In genomic region chr9:23188136-23188535, GRCm38 (mm10) we compare ENCODE assay signal across 32 mouse cellular contexts. TPM values are rescaled to one million over a fixed set of nuclear protein-coding genes. Genes with fewer than 3 reads are reported as not detected.
"Had no signal": no experiment of that assay in that cellular context is flagged by ENCODE, and none has a peak within 500 bp of the region (broad histone marks: within the 10 kb centered on the region; RNA-seq: fewer than 3 reads in every experiment).

No protein-coding gene starts in this region.

- H3K27me3 ChIP-seq: limb, embryonic 12.5 days; limb, embryonic 13.5 days; limb, embryonic 15.5 days; liver, embryonic 12.5 days; liver, embryonic 13.5 days; liver, embryonic 15.5 days; lung, embryonic 15.5 days; megakaryocyte, embryonic 14.5 days; midbrain, embryonic 12.5 days; midbrain, embryonic 13.5 days; midbrain, embryonic 15.5 days; neural tube, embryonic 12.5 days had no signal

- H3K9ac ChIP-seq: limb, embryonic 12.5 days; limb, embryonic 13.5 days; limb, embryonic 15.5 days; liver, embryonic 12.5 days; liver, embryonic 13.5 days; liver, embryonic 14.5 days; liver, embryonic 15.5 days; liver, postnatal 0 days; lung, embryonic 14.5 days; lung, embryonic 15.5 days; midbrain, embryonic 12.5 days; midbrain, embryonic 13.5 days; midbrain, embryonic 15.5 days; neural tube, embryonic 12.5 days had no signal

- H3K4me3 ChIP-seq: limb, embryonic 10.5 days; limb, embryonic 12.5 days; limb, embryonic 13.5 days; limb, embryonic 15.5 days; liver, embryonic 12.5 days; liver, embryonic 13.5 days; liver, embryonic 15.5 days; lung, embryonic 15.5 days; megakaryocyte, embryonic 14.5 days; midbrain, embryonic 10.5 days; midbrain, embryonic 12.5 days; midbrain, embryonic 13.5 days; midbrain, embryonic 15.5 days; myocyte; neural tube, embryonic 12.5 days had no signal

- H3K36me3 ChIP-seq: limb, embryonic 10.5 days; limb, embryonic 12.5 days; limb, embryonic 13.5 days; limb, embryonic 15.5 days; liver, embryonic 12.5 days; liver, embryonic 13.5 days; liver, embryonic 15.5 days; lung, embryonic 15.5 days; midbrain, embryonic 10.5 days; midbrain, embryonic 12.5 days; midbrain, embryonic 13.5 days; midbrain, embryonic 15.5 days; neural tube, embryonic 12.5 days had no signal

- DNase-seq: left cerebral cortex, postnatal 4 days; liver; liver, embryonic 13.5 days; liver, postnatal 0 days; lung, adult 18-20 months; lung, adult 2 months; lung, embryonic 14.5 days; lung, postnatal 10 days; lung, postnatal 14 days; lung, postnatal 36 days; lung, postnatal 4 days; midbrain, embryonic 14.5 days had no signal

- H3K27ac ChIP-seq: limb, embryonic 10.5 days; limb, embryonic 12.5 days; limb, embryonic 13.5 days; limb, embryonic 15.5 days; liver, embryonic 12.5 days; liver, embryonic 13.5 days; liver, embryonic 14.5 days; liver, embryonic 15.5 days; lung, embryonic 15.5 days; macrophage; midbrain, embryonic 10.5 days; midbrain, embryonic 12.5 days; midbrain, embryonic 13.5 days; midbrain, embryonic 15.5 days; neural tube, embryonic 12.5 days had no signal

- H3K4me2 ChIP-seq: limb, embryonic 12.5 days; limb, embryonic 13.5 days; limb, embryonic 15.5 days; liver, embryonic 11.5 days; liver, embryonic 12.5 days; liver, embryonic 13.5 days; liver, embryonic 15.5 days; lung, embryonic 14.5 days; lung, embryonic 15.5 days; midbrain, embryonic 11.5 days; midbrain, embryonic 12.5 days; midbrain, embryonic 13.5 days; midbrain, embryonic 15.5 days; neural tube, embryonic 12.5 days had no signal

- H3K4me1 ChIP-seq: limb, embryonic 12.5 days; limb, embryonic 15.5 days; liver, embryonic 12.5 days; liver, embryonic 13.5 days; liver, embryonic 15.5 days; megakaryocyte, embryonic 14.5 days; midbrain, embryonic 10.5 days; midbrain, embryonic 12.5 days; midbrain, embryonic 13.5 days; midbrain, embryonic 15.5 days; neural tube, embryonic 12.5 days had no signal

- ATAC-seq: liver, embryonic 12.5 days; liver, postnatal 0 days; lung, postnatal 0 days; midbrain, embryonic 13.5 days; midbrain, embryonic 15.5 days; midbrain, embryonic 16.5 days had no signal

- H3K9me3 ChIP-seq: limb, embryonic 10.5 days; limb, embryonic 12.5 days; limb, embryonic 13.5 days; limb, embryonic 15.5 days; liver, embryonic 12.5 days; liver, embryonic 13.5 days; liver, embryonic 15.5 days; lung, embryonic 15.5 days; megakaryocyte, embryonic 14.5 days; midbrain, embryonic 10.5 days; midbrain, embryonic 13.5 days; midbrain, embryonic 15.5 days; neural tube, embryonic 12.5 days had no signal

RNA-seq across cellular contexts. Expression of gene Bmper, which starts 34.7 kb away (rescaled TPM):
- polyA plus RNA-seq: macrophage had no signal
